Mouse (Mus musculus): ENCODE measurements around the gene Xpo4. TPM values are rescaled to one million over a fixed set of nuclear protein-coding genes. Genes with fewer than 3 reads are reported as not detected.
"Not testable (repeated sequence)": the region's sequence is repeated elsewhere in the genome, so short reads cannot be mapped to it uniquely, and the experiment has no call there.

Xpo4 gene
- polyA plus RNA-seq, 1 experiment from 2014 or later = 32.1 TPM

- no peaks in the 10 kb centered on the region for H3K27me3 ChIP-seq (ENCODE audit: control insufficient read depth, insufficient read depth, low read length)
- no peak for ATAC-seq (ENCODE audit: low FRiP score)
- H3K36me3 ChIP-seq (ENCODE audit: control insufficient read depth, insufficient read depth, low read length) = 0 out of 2 replicates have a peak, but pooled peaks cover 1% of the 10 kb centered on the region
- H3K27ac ChIP-seq (ENCODE audit: low read depth, low read length) = no peak overlapping the region
- WGBS = 97% methylated on average over 8 of the region's 8 CpGs
- no peaks in the 10 kb centered on the region for H3K9me3 ChIP-seq (ENCODE audit: control insufficient read depth, low read length)
- H3K4me2 ChIP-seq (replicated peaks; ENCODE audit: low read depth, low read length) = no peak overlapping the region
- no peaks in the 10 kb centered on the region for H3K4me1 ChIP-seq (replicated peaks; ENCODE audit: control insufficient read depth, insufficient read depth, low read length)
- H3K4me3 ChIP-seq (ENCODE audit: low read depth, low read length) = no peak overlapping the region
- DNase-seq (ENCODE audit: low spot score) = no peak
- H3K9ac ChIP-seq (ENCODE audit: low read depth, low read length) = no peak overlapping the region
These were observed 25.5 kb upstream of the Xpo4 start for GRCm38 (mm10) chr14:57690681-57691080.

GRCm38 (mm10) chr14:57688066-57688465 is 22.8 kb upstream of the Xpo4 start:
- not testable (repeated sequence) for H3K4me1 ChIP-seq (replicated peaks; ENCODE audit: control insufficient read depth, insufficient read depth, low read length); H3K27me3 ChIP-seq (ENCODE audit: control insufficient read depth, insufficient read depth, low read length); H3K9me3 ChIP-seq (ENCODE audit: control insufficient read depth, low read length); H3K27ac ChIP-seq (ENCODE audit: low read depth, low read length); H3K36me3 ChIP-seq (ENCODE audit: control insufficient read depth, insufficient read depth, low read length); H3K9ac ChIP-seq (ENCODE audit: low read depth, low read length); H3K4me3 ChIP-seq (ENCODE audit: low read depth, low read length); DNase-seq (ENCODE audit: low spot score); ATAC-seq (ENCODE audit: low FRiP score); H3K4me2 ChIP-seq (replicated peaks; ENCODE audit: low read depth, low read length)
- WGBS = 94% methylated on average over 7 of the region's 7 CpGs

- 91% methylated on average over 5 of the region's 5 CpGs for WGBS
- Histone ChIP-seq H3K36me3 (ENCODE audit: control insufficient read depth, insufficient read depth, low read length) (no peaks in the 10 kb centered on the region), H3K4me2 (replicated peaks; ENCODE audit: low read depth, low read length) (no peak overlapping the region), H3K4me3 (ENCODE audit: low read depth, low read length) (no peak overlapping the region), H3K27me3 (ENCODE audit: control insufficient read depth, insufficient read depth, low read length) (no peaks in the 10 kb centered on the region), H3K9me3 (ENCODE audit: control insufficient read depth, low read length) (no peaks in the 10 kb centered on the region), H3K4me1 (replicated peaks; ENCODE audit: control insufficient read depth, insufficient read depth, low read length) (no peaks in the 10 kb centered on the region), H3K9ac (ENCODE audit: low read depth, low read length) (no peak overlapping the region), H3K27ac (ENCODE audit: low read depth, low read length) (no peak overlapping the region)
- DNase-seq (ENCODE audit: low spot score) = no peak
- no peak for ATAC-seq (ENCODE audit: low FRiP score)
These were observed 22.2 kb upstream of the Xpo4 start for GRCm38 (mm10) chr14:57687441-57687840.

GRCm38 (mm10) chr14:57686647-57687046 is 21.4 kb upstream of the Xpo4 start:
- no peaks in the 10 kb centered on the region for H3K9me3 ChIP-seq (ENCODE audit: control insufficient read depth, low read length)
- WGBS = 93% methylated on average over 6 of the region's 6 CpGs
- DNase-seq (ENCODE audit: low spot score) (no peak), ATAC-seq (ENCODE audit: low FRiP score) (no peak)
- no peak overlapping the region for H3K27ac ChIP-seq (ENCODE audit: low read depth, low read length)
- H3K4me3 ChIP-seq (ENCODE audit: low read depth, low read length) = no peak overlapping the region
- H3K9ac ChIP-seq (ENCODE audit: low read depth, low read length) = no peak overlapping the region
- no peaks in the 10 kb centered on the region for H3K4me1 ChIP-seq (replicated peaks; ENCODE audit: control insufficient read depth, insufficient read depth, low read length)
- no peaks in the 10 kb centered on the region for H3K27me3 ChIP-seq (ENCODE audit: control insufficient read depth, insufficient read depth, low read length)
- no peak overlapping the region for H3K4me2 ChIP-seq (replicated peaks; ENCODE audit: low read depth, low read length)
- no peaks in the 10 kb centered on the region for H3K36me3 ChIP-seq (ENCODE audit: control insufficient read depth, insufficient read depth, low read length)

GRCm38 (mm10) chr14:57684579-57684978 is 19.3 kb upstream of the Xpo4 start:
- H3K4me2 ChIP-seq (replicated peaks; ENCODE audit: low read depth, low read length) = no peak overlapping the region

GRCm38 (mm10) chr14:57682751-57683150 is 17.5 kb upstream of the Xpo4 start:
- WGBS = 75% methylated on average over 4 of the region's 4 CpGs
- ATAC-seq (ENCODE audit: low FRiP score) = no peak

More at GRCm38 (mm10) chr14:57684579-57684978, 19.3 kb upstream of the Xpo4 start:
- H3K27ac ChIP-seq (ENCODE audit: low read depth, low read length) = no peak overlapping the region
- ATAC-seq (ENCODE audit: low FRiP score) = no peak
- no peak overlapping the region for H3K9ac ChIP-seq (ENCODE audit: low read depth, low read length)
- H3K27me3 ChIP-seq (ENCODE audit: control insufficient read depth, insufficient read depth, low read length) = no peaks in the 10 kb centered on the region
- H3K4me1 ChIP-seq (replicated peaks; ENCODE audit: control insufficient read depth, insufficient read depth, low read length) = no peaks in the 10 kb centered on the region
- no peaks in the 10 kb centered on the region for H3K36me3 ChIP-seq (ENCODE audit: control insufficient read depth, insufficient read depth, low read length)
- whole genome bisulfite sequencing = 16% methylated on average over 1 of the region's 1 CpGs
- H3K9me3 ChIP-seq (ENCODE audit: control insufficient read depth, low read length) = no peaks in the 10 kb centered on the region
- H3K4me3 ChIP-seq (ENCODE audit: low read depth, low read length) = no peak overlapping the region
- peak; percentile 67 for DNase-seq (ENCODE audit: low spot score)

GRCm38 (mm10) chr14:57679958-57680535 is 14.8 kb upstream of the Xpo4 start:
- Histone ChIP-seq H3K9me3 (ENCODE audit: control insufficient read depth, low read length) (no peaks in the 10 kb centered on the region), H3K4me2 (replicated peaks; ENCODE audit: low read depth, low read length) (no peak overlapping the region), H3K9ac (ENCODE audit: low read depth, low read length) (no peak overlapping the region), H3K4me1 (replicated peaks; ENCODE audit: control insufficient read depth, insufficient read depth, low read length) (no peaks in the 10 kb centered on the region), H3K27me3 (ENCODE audit: control insufficient read depth, insufficient read depth, low read length) (no peaks in the 10 kb centered on the region), H3K36me3 (ENCODE audit: control insufficient read depth, insufficient read depth, low read length) (no peaks in the 10 kb centered on the region), H3K27ac (ENCODE audit: low read depth, low read length) (no peak overlapping the region), H3K4me3 (ENCODE audit: low read depth, low read length) (no peak overlapping the region)
- WGBS = 40% methylated on average over 5 of the region's 5 CpGs
- DNase-seq (ENCODE audit: low spot score) (peak; percentile 92), ATAC-seq (ENCODE audit: low FRiP score) (peak; percentile 54)

More at GRCm38 (mm10) chr14:57682751-57683150, 17.5 kb upstream of the Xpo4 start:
- H3K4me3 ChIP-seq (ENCODE audit: low read depth, low read length) = no peak overlapping the region
- no peaks in the 10 kb centered on the region for H3K4me1 ChIP-seq (replicated peaks; ENCODE audit: control insufficient read depth, insufficient read depth, low read length)
- H3K9me3 ChIP-seq (ENCODE audit: control insufficient read depth, low read length) = no peaks in the 10 kb centered on the region
- H3K4me2 ChIP-seq (replicated peaks; ENCODE audit: low read depth, low read length) = no peak overlapping the region
- H3K27me3 ChIP-seq (ENCODE audit: control insufficient read depth, insufficient read depth, low read length) = no peaks in the 10 kb centered on the region
- no peak for DNase-seq (ENCODE audit: low spot score)
- no peak overlapping the region for H3K9ac ChIP-seq (ENCODE audit: low read depth, low read length)
- H3K27ac ChIP-seq (ENCODE audit: low read depth, low read length) = no peak overlapping the region
- H3K36me3 ChIP-seq (ENCODE audit: control insufficient read depth, insufficient read depth, low read length) = no peaks in the 10 kb centered on the region

- H3K4me1 ChIP-seq (replicated peaks; ENCODE audit: control insufficient read depth, insufficient read depth, low read length) = no peaks in the 10 kb centered on the region
- H3K9ac ChIP-seq (ENCODE audit: low read depth, low read length) = no peak overlapping the region
- ATAC-seq (ENCODE audit: low FRiP score) (peak; percentile 14; the same call in 1 of the 2 replicates), DNase-seq (ENCODE audit: low spot score) (no peak)
- H3K27me3 ChIP-seq (ENCODE audit: control insufficient read depth, insufficient read depth, low read length) = no peaks in the 10 kb centered on the region
- H3K4me3 ChIP-seq (ENCODE audit: low read depth, low read length) = no peak overlapping the region
- no peaks in the 10 kb centered on the region for H3K9me3 ChIP-seq (ENCODE audit: control insufficient read depth, low read length)
- no peak overlapping the region for H3K4me2 ChIP-seq (replicated peaks; ENCODE audit: low read depth, low read length)
- no peaks in the 10 kb centered on the region for H3K36me3 ChIP-seq (ENCODE audit: control insufficient read depth, insufficient read depth, low read length)
- H3K27ac ChIP-seq (ENCODE audit: low read depth, low read length) = no peak overlapping the region
- WGBS = 26% methylated on average over 1 of the region's 1 CpGs
These were observed 14.3 kb upstream of the Xpo4 start for GRCm38 (mm10) chr14:57679523-57679922.

- no peaks in the 10 kb centered on the region for H3K27me3 ChIP-seq (ENCODE audit: control insufficient read depth, insufficient read depth, low read length)
- H3K36me3 ChIP-seq (ENCODE audit: control insufficient read depth, insufficient read depth, low read length) = no peaks in the 10 kb centered on the region
- H3K9ac ChIP-seq (ENCODE audit: low read depth, low read length) = no peak overlapping the region
- no peaks in the 10 kb centered on the region for H3K4me1 ChIP-seq (replicated peaks; ENCODE audit: control insufficient read depth, insufficient read depth, low read length)
- WGBS = 63% methylated on average over 2 of the region's 2 CpGs
- DNase-seq (ENCODE audit: low spot score) (no peak), ATAC-seq (ENCODE audit: low FRiP score) (no peak)
- H3K4me2 ChIP-seq (replicated peaks; ENCODE audit: low read depth, low read length) = no peak overlapping the region
- no peaks in the 10 kb centered on the region for H3K9me3 ChIP-seq (ENCODE audit: control insufficient read depth, low read length)
- no peak overlapping the region for H3K27ac ChIP-seq (ENCODE audit: low read depth, low read length)
- no peak overlapping the region for H3K4me3 ChIP-seq (ENCODE audit: low read depth, low read length)
These were observed 10.3 kb upstream of the Xpo4 start for GRCm38 (mm10) chr14:57675481-57675880.

All from hindbrain, embryonic 11.5 days (tissue).